Mouse (Mus musculus) large intestine, adult 2 months (tissue): ENCODE measurements around the gene Cmklr1. TPM values are rescaled to one million over a fixed set of nuclear protein-coding genes. Genes with fewer than 3 reads are reported as not detected.

Experiments used
- polyA plus RNA-seq: library from polyadenylated mRNA; depleted of rRNA; stranded (reverse); fragments of >200 nt; gene quantifications from 2 replicates; pipeline ENCODE4 v1.2.3, GENCODE M21; 2012; rRNA removed

Cmklr1 gene
- polyA plus RNA-seq, 1 experiment: 5.4 TPM

Other genes starting within 250 kb of the Cmklr1 start
- gene Wscd2, start 160.1 kb downstream of the Cmklr1 start, polyA plus RNA-seq: 6.9 and 8.7 TPM in 2 replicates
- not detected in 2 replicates for gene 1700069L16Rik, start 74.3 kb upstream of the Cmklr1 start, polyA plus RNA-seq
- 4.3 and 5.8 TPM in 2 replicates for gene Ficd, start 85.4 kb upstream of the Cmklr1 start, polyA plus RNA-seq
- gene Sart3, start 122.1 kb upstream of the Cmklr1 start, polyA plus RNA-seq: 14.6 and 20.7 TPM in 2 replicates
- 79.0 and 86.3 TPM in 2 replicates for gene Iscu, start 122.3 kb upstream of the Cmklr1 start, polyA plus RNA-seq
- gene Tmem119, start 150.1 kb upstream of the Cmklr1 start, polyA plus RNA-seq: 14.4 and 14.5 TPM in 2 replicates
- 32.2 and 38.6 TPM in 2 replicates for gene Selplg, start 182.2 kb upstream of the Cmklr1 start, polyA plus RNA-seq